Mouse (Mus musculus) megakaryocyte, adult 5-6 weeks (primary cell): ENCODE measurements at regions not wholly inside any gene's neighbourhood (a gene's known extent, or its start where the extent isn't known, plus 50 kb on each side); places are given as distances from the start of the nearest gene placed in this dataset.

Source experiments
- ATAC-seq: 2 replicates; pipeline ENCODE4 v1.8.0; 2016; ENCODE audit warnings: mild to moderate bottlenecking, inconsistent platforms; ENCODE audit not compliant: poor library complexity, severe bottlenecking

- no peak for ATAC-seq
Observed at GRCm38 (mm10) chr3:38537770-38538169, 53.1 kb upstream of the Ankrd50 start.
